Mouse (Mus musculus) cerebellum, adult 2 months (tissue): ENCODE results near the gene Ell2.

ENCODE experiments used
- CTCF ChIP-seq: fragments of 200-500 bp; IDR thresholded peaks from 2 replicates; pipeline ENCODE4 v1.5.1; 2011; ENCODE audit warnings: low read depth, mild to moderate bottlenecking, control low read depth, low read length, moderate library complexity, borderline replicate concordance; ENCODE audit not compliant: insufficient read depth
- POLR2A ChIP-seq: fragments of 200-500 bp; IDR thresholded peaks from 2 replicates; pipeline ENCODE4 v1.6.1; 2011; ENCODE audit warnings: low read length, control low read depth, borderline replicate concordance; ENCODE audit not compliant: insufficient read depth

DNA sequence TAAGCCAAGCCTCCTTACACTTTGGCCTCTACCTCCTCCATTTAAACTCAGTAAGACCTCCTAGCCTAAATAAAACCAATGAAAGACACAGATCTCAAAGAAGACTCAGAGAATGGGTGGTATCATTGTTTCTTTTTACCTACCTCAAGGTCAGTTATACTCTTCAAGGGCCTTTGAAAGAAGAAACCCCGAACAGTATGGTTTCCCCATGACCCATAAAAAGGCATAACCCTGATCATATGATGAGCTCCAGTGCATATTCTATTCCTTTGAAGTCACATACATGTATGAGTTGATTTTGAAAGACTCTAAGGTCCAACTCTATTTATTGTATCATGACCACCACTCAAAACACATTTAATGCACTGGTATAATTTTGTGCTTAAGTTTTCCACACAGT, at the start of gene Ell2:
- TF ChIP-seq POLR2A (no peak), CTCF (no peak)
